Mouse (Mus musculus) lung, adult 2 months (tissue): ENCODE data around the gene Hpca.

Experiments used
- CTCF ChIP-seq: fragments of 200-500 bp; IDR thresholded peaks from 2 replicates; pipeline ENCODE4 v1.5.1; 2011; ENCODE audit warnings: mild to moderate bottlenecking, low read length, control low read depth; ENCODE audit not compliant: insufficient read depth
- POLR2A ChIP-seq: fragments of 200-500 bp; IDR thresholded peaks from 2 replicates; pipeline ENCODE4 v1.6.1; 2011; ENCODE audit warnings: low read depth, mild to moderate bottlenecking, control low read depth, low read length, borderline replicate concordance; ENCODE audit errors: extremely low read depth

- TF ChIP-seq CTCF (no peak), POLR2A (no peak)
These were observed 15.8 kb upstream of the Hpca start for GRCm38 (mm10) chr4:129137392-129138321.
